Mouse (Mus musculus) cerebellum, postnatal 4 days (tissue): ENCODE measurements around the gene Fubp1.
A peak's percentile ranks its signal among the peaks of the same experiment; 100 is the strongest.
"Not testable (repeated sequence)": the region's sequence is repeated elsewhere in the genome, so short reads cannot be mapped to it uniquely, and the experiment has no call there.

Source experiments
- DNase-seq, 2 experiments: peaks; one replicate each; pipeline ENCODE4 v3.0.0; 2022; ENCODE audit warnings: low spot score in 2 of 2, mixed read lengths in 1 of 2

Gene Fubp1

GRCm38 (mm10) chr3:152193177-152193576 is 17.0 kb upstream of the Fubp1 start:
- DNase-seq = no peak

DNA sequence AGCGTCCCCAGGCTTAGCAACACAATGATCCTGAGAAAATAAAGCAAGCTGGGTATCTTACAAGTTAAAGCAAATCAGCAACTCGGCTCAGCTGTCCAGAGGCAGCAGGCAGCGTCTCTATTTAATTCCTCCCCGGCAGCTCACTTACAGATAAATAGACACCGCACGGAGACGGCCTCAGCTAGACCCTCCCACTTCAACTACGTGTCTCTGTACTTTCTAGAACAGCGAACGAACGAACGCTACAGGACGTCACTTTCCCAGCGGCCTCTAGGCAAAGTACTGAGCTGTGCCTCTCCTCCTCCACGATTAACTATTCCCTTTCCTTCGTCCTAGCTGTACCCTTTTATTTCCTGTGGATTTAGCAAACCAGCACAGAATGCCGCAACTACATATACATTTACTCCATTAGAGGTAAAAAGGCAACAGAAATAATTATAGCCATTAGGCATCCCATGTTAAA is 16.6 kb upstream of the Fubp1 start:
- DNase-seq = peak; percentile 39 to 61

GRCm38 (mm10) chr3:152197246-152197645 is 13.0 kb upstream of the Fubp1 start:
- not testable (repeated sequence) for DNase-seq

GRCm38 (mm10) chr3:152199125-152199524 is 11.1 kb upstream of the Fubp1 start:
- DNase-seq = no peak

DNA sequence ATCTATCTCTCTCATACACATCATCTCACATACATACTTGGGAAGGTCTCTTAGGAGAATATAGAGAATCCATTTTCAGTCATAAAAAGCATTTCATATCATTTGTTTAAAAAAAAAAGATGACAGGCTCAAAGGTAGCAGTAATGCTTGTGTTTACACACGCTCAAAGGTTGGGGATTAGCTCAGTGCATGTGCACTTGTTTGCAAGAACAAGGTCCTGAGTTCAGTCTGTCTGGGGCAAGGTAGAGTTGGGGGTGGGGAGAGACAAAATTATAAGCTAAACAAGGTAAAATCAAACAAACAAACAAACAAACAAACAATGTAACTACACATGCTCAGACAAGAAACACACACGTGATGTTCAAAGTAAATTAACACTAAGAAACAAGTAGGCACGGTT is 9.0 kb upstream of the Fubp1 start:
- no peak for DNase-seq

DNA sequence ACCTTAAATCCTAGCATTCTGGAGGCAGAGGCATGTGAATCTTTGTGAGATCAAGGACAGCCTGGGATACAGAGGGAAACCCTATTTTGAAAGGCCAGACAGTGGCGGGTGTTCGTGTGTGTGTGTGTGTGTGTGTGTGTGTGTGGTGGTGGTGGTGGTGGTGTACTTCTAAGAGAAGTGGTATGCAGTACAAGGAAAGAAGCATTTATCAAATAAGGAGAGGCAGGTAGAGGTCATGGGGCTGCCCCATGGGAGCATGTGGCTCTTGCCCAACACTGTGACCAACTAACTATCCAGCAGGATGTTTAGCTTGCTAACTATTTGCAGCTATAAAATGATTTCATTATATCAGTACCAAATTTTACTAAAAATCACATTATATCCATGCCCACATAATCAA is 8.6 kb upstream of the Fubp1 start:
- DNase-seq = no peak

GRCm38 (mm10) chr3:152202942-152203341 is 7.3 kb upstream of the Fubp1 start:
- DNase-seq = no peak

DNA sequence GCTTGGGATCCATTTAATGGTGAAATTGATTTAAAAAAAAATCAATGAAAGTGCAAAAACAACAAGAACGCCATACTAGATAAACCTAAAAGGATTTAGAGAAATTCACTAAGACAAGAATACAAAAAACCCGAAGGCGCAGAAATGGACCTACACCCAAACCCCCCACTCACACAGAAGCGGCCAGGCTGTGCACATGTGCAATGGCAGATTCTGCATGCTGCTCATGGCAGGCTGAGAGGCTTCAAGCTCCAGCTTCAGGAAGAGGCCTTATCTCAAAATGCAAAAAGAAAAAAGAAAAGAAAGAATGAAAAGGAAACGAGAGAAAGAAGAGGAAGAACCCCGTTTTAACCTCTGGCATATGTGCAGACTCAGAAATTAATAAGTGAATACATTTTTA is 6.8 kb upstream of the Fubp1 start:
- DNase-seq = no peak

DNA sequence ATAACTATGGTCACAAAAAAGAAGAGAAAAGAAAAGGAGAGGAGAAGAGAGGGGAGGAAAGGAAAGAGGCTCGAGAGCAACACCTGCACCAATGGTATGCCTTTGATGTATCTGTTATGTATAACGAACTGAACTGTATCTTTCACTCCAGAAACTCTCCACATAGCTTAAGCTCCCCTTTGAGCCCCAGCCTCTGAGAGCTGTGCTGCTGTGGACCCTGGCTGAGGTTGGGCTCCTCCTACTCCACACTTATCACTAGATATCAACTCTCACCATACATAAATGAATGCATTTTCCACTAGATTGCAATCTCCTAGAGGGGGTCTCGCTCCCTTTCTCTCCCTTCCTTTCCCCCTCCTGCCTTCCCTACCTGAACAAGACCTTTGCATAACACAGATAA is 6.2 kb upstream of the Fubp1 start:
- no peak for DNase-seq

DNA sequence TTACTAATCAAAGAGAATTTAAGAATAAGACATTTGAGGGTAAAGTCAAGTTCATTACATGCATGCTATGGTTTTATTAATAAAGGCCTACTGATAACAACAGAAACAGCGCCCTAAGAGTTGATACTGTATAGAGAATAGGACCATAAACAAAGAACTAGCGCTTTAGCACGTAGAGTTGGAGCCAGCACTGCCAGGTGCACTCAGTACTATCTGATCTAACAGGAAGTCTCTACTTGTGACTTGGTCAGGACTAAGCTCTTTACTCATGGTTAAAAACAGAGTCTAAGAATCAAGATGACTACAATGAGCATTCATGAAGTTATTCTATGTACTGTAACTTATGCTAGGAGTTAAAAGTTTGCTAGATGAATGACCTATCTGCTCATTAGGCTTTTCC is 5.6 kb upstream of the Fubp1 start:
- DNase-seq = no peak

- DNase-seq = no peak
Observed at GRCm38 (mm10) chr3:152207156-152207555, 3.1 kb upstream of the Fubp1 start.

DNA sequence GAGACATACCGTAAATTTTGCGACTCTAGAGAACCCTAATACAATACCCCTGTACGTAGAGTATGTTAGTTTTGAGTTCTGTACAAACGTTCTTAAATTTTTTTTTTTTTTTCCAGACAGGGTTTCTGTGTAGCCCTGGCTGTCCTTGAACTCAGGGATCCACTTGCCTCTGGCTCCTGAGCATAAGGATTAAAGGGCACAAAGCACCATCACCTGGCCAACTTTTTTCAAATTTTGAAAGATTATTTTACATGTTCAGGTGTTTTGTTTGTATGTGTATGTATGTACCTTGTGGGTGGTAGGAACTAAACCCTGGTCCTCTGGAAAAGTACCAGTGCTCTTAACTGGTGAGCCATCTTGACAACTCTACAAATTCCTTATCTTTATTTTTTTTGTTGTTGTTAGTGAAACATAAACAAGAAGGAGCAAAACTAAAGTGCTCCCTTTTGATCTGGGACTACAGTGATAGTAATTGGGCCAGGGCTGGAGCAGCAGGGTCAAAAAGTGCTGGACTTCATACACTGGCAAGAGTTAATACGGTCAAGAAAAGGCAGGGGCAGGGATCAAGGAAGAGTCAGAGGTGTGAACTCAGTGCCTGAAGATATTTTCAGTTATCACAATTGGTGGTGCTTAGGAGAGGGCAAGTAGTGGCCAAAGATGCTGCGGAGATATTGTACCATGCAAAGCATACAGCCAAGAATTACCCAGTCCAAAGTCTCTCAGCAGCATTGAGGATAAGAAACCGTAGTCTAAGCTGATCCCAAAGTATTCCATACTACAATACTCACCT is 1.9 kb upstream of the Fubp1 start:
- no peak for DNase-seq

- DNase-seq = peak; percentile 14 to 21
Observed at GRCm38 (mm10) chr3:152209177-152209966, 850 bp upstream of the Fubp1 start.

GRCm38 (mm10) chr3:152210728-152211391 is 638 bp downstream of the Fubp1 start:
- DNase-seq = peak; percentile 46 to 71

DNA sequence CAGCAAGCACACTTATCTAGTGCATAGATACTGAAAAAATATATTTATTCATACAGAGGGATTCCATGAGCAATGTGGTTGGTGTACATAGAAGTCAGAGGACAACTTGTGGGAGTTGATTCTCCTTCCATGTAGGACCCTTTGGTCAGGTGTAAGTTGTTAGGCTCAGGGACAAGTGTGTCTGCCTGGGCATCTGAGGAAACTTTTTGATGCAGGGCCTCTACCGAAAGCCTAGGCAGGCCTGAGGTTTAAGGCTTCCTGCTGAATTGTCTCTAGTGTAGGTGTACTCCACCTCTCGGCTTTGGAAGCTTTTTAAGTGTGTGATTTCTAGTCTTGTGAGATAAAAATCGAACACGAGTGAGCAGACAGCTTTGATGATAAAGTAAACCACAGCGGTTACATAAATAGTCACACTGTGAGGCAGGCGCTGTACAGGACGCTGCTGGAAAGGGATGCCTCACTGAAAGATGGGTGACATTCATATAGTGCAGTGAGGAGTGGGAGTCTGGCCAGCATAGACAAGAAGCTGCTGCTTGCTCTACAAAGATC is 1.6 kb downstream of the Fubp1 start:
- DNase-seq = no peak

GRCm38 (mm10) chr3:152213416-152213815 is 3.2 kb downstream of the Fubp1 start:
- DNase-seq = no peak

DNA sequence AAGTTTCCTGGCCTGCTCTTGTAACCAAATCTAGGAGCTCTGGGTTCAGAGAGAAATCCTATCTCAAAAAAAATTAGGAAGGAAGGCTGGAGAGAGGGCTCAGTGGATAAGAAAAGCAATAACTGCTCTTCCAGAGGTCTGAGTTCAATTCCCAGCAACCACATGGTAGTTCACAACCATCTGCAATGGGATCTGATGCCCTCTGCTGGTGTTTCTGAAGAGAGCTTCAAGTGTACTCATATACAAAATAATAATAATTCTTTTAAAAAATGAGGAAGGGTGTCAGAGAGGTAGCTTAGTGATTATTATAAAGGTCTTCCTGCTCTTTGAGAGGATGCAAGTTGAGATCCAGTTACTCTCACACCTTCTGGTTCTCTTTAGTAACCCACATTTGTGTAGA is 14.7 kb downstream of the Fubp1 start:
- no peak for DNase-seq

GRCm38 (mm10) chr3:152225906-152226305 is 15.7 kb downstream of the Fubp1 start:
- no peak for DNase-seq

- no peak for DNase-seq
Observed at GRCm38 (mm10) chr3:152228843-152229242, 18.6 kb downstream of the Fubp1 start.

GRCm38 (mm10) chr3:152229271-152229670 is 19.0 kb downstream of the Fubp1 start:
- no peak for DNase-seq

GRCm38 (mm10) chr3:152231333-152232100 is 21.3 kb downstream of the Fubp1 start:
- DNase-seq = no peak
